Mouse (Mus musculus): ENCODE data around the gene Coro1a.

DNA sequence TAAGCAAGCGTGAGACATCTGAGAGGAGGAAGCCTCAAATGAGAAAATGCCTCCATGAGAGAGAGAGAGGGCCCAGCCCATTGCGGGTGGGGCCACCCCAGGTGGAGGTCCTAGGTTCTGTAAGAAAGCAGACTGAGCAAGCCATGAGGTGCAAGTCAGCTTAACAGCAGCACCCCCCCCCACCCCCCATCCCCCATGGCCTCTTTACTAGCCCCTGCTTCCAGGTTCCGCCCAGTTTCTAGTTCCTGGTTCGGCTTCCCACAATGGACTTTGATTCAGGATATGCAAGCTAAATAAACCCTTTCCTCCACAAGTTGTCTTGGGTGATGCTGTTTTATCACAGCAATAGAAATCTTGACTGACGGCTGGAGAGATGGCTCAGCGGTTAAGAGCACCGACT lies 41.2 kb upstream of the Coro1a start:
- TF ChIP-seq CTCF (IDR thresholded peaks at IDR 0.05; ENCODE audit: extremely low read depth, insufficient read depth, insufficient read length, insufficient replicate concordance): no peak
- TF ChIP-seq POLR2A (IDR thresholded peaks at IDR 0.05; ENCODE audit: low read depth, low read length): no peak

All from spleen, adult 2 months (tissue).